Comparison of ENCODE assay signal across 8 mouse cellular contexts in genomic region chr7:116031718-116032595, GRCm38 (mm10). TPM values are rescaled to one million over a fixed set of nuclear protein-coding genes. Genes with fewer than 3 reads are reported as not detected.
DNase-seq lines count a peak whose midpoint lies in the region; ATAC-seq lines count a peak whose summit lies in the region.

No protein-coding gene starts in this region.

- H3K27ac ChIP-seq in liver, embryonic 12.5 days = peak overlapping the region; percentile 40; the same call in 1 of the 2 replicates

- H3K4me1 ChIP-seq in liver, embryonic 12.5 days = peaks cover 34% of the 10 kb centered on the region

- H3K4me2 ChIP-seq in liver, embryonic 12.5 days = peak overlapping the region; percentile 99

- peak overlapping the region; percentile 82 for H3K9ac ChIP-seq in liver, embryonic 12.5 days

- ATAC-seq in liver, embryonic 12.5 days = peak; percentile 69

- H3K27me3 ChIP-seq in liver, embryonic 12.5 days (replicated peaks) = peaks cover 73% of the 10 kb centered on the region

- H3K36me3 ChIP-seq in liver, embryonic 12.5 days = no peaks in the 10 kb centered on the region

- 1% methylated on average over 65 of the region's 65 CpGs for WGBS in liver, embryonic 12.5 days (ENCODE audit: insufficient replicate concordance)

- DNase-seq in layer of hippocampus, adult 8-10 months (ENCODE audit: low spot score in 2 of 2) = peak; percentile 8 to 16
- no peak for DNase-seq in layer of hippocampus, adult 9-11 months
- peak; percentile 78 for DNase-seq in embryo, embryonic 10 days (ENCODE audit: low spot score)
- DNase-seq in gastrocnemius, postnatal 25 days = peak; percentile 76
- peak; percentile 57 for DNase-seq in hindlimb bud, embryonic 11.5 days (ENCODE audit: extremely low spot score, low read depth, low spot score)
- peak; percentile 36 for DNase-seq in naive thymus-derived CD4-positive, alpha-beta T cell, adult 2 months (ENCODE audit: low read depth)
- peak; percentile 4 to 5 for DNase-seq in thymus, adult 18-20 months

- H3K9me3 ChIP-seq in liver, embryonic 12.5 days (replicated peaks) = no peaks in the 10 kb centered on the region

- peak overlapping the region; percentile 71 for H3K4me3 ChIP-seq in liver, embryonic 12.5 days

RNA-seq across cellular contexts. Expression of gene Sox6, which starts 6.6 kb away (rescaled TPM):
- total RNA-seq in layer of hippocampus, adult 8-10 months (2022) = 10 to 100 TPM; 22.1 to 37.2 (median 29.9) TPM
- total RNA-seq in gastrocnemius, postnatal 25 days (2021) = 100 to 1,000 TPM; 122 to 140 TPM
- polyA plus RNA-seq in liver, embryonic 12.5 days (2016; fragmentation: Nextera tagmentation; extraction: Ambion mirVana) = 54.2 and 61.1 TPM in 2 replicates

RNA-seq across cellular contexts. Expression of gene 1110004F10Rik, which starts 7.2 kb away (rescaled TPM):
- 100 to 1,000 TPM in 3 of 4 experiments, 10 to 100 TPM in 1; 85.8 to 111 (median 104) TPM for total RNA-seq in layer of hippocampus, adult 8-10 months (2022)
- total RNA-seq in gastrocnemius, postnatal 25 days (2021) = 10 to 100 TPM; 41.2 to 42.4 TPM
- polyA plus RNA-seq in liver, embryonic 12.5 days (2016; fragmentation: Nextera tagmentation; extraction: Ambion mirVana) = 150 TPM in 2 replicates

RNA-seq across cellular contexts. Expression of gene Gm4353, which starts 52.5 kb away (rescaled TPM):
- 1 to 10 TPM in 3 of 4 experiments, under 1 TPM in 1; 0.75 to 4.3 (median 3.2) TPM for total RNA-seq in layer of hippocampus, adult 8-10 months (2022)
- total RNA-seq in gastrocnemius, postnatal 25 days (2021) = 1 to 10 TPM; 1.4 to 2.0 TPM
- 0.43 and 0.82 TPM in 2 replicates for polyA plus RNA-seq in liver, embryonic 12.5 days (2016; fragmentation: Nextera tagmentation; extraction: Ambion mirVana)
